Mouse (Mus musculus): Measurements from ENCODE around the gene Ift172. TPM values are rescaled to one million over a fixed set of nuclear protein-coding genes. Genes with fewer than 3 reads are reported as not detected.

Gene Ift172
- total RNA-seq, 2 experiments from 2014 or later: 11.1 to 20.8 TPM

DNA sequence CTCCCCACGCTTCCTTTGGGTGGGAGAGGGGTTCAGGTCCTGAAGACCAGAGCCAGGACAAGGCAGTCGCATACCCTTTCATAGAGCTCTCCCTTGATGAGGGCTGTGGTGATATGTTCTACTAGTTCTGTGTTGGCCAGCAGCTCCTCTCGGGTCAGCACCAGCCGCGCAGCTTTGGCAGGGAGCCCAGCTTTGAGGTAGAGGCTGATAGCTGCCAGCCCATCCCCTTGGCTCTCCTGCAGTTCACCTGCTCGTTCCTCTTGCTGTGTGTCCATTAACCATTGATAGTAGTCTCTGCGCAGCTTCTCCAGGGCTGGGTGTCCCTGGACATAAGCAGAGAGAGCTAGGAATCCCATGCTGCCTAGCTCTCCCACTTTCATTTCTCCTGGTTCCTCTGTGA, 24.8 kb downstream of the Ift172 start:
- ATAC-seq (replicated peaks; ENCODE audit: poor library complexity): no peak

- no peak for ATAC-seq (replicated peaks; ENCODE audit: poor library complexity)
Observed at GRCm38 (mm10) chr5:31257616-31258015, 33.3 kb downstream of the Ift172 start.

- no peak for ATAC-seq (replicated peaks; ENCODE audit: poor library complexity)
Observed at GRCm38 (mm10) chr5:31255971-31256370, 34.9 kb downstream of the Ift172 start.

DNA sequence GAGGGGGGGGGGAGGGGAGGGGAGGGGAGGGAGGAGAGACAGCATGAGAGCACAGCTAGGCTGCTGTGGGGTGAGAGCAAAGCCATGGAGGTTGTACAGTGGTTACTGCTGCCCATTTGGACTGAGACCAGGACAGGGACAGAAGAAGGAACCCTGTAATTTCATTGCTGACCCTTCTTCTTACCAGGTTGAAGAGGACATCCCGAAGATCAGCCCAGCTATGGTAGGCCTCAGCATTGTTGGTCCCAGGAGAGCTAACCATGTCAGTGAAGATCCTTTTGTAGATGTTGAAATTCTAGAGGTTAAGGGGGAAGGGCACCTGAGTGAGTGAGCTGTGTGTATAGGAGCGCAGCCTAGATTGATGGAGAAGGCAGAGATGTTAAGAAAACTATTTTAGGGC, 35.5 kb downstream of the Ift172 start:
- ATAC-seq (replicated peaks; ENCODE audit: poor library complexity): no peak

DNA sequence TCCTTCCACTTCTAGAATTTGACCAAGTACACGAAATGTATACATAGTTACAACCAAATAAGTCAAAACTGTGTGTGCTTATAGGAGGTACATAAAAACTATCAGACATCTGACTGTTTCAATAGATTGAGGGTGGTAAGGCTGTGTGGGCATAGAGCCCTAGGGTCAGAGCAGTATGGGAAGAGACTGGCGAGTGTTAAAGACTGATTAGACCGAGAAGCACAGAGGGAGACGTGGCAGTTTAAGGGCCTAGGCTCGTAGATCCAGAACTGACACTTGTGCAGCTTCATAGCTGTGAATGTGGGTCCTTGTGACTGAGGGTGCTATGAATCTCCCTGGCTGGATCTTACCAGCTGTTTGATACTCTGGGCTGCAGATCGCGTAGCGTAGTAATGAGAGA, 36.0 kb downstream of the Ift172 start:
- ATAC-seq (replicated peaks; ENCODE audit: poor library complexity): peak; percentile 69

- peak; percentile 43; the same call in 1 of the 2 replicates for ATAC-seq (replicated peaks; ENCODE audit: poor library complexity)
Observed at GRCm38 (mm10) chr5:31254452-31254851, 36.5 kb downstream of the Ift172 start.

DNA sequence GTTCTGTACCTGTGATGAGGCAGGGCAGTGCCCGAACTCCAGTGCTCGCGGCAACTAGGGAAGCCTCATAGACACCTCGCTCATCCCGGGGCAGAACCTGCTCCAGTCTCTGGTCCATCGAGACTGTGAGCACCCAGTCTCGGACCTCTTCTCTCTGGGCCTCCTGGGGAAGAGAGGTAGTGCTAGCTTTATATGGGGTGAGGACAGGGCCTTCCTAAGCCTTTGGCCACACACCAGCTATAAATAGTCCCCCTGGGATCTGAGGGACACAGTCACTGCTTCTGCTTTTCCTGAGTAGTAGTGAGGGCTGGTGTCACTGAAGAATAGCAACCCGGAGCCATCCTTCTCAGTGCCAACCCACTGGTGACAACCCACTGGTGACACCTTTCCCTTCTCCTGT, 37.1 kb downstream of the Ift172 start:
- ATAC-seq (replicated peaks; ENCODE audit: poor library complexity): no peak

DNA sequence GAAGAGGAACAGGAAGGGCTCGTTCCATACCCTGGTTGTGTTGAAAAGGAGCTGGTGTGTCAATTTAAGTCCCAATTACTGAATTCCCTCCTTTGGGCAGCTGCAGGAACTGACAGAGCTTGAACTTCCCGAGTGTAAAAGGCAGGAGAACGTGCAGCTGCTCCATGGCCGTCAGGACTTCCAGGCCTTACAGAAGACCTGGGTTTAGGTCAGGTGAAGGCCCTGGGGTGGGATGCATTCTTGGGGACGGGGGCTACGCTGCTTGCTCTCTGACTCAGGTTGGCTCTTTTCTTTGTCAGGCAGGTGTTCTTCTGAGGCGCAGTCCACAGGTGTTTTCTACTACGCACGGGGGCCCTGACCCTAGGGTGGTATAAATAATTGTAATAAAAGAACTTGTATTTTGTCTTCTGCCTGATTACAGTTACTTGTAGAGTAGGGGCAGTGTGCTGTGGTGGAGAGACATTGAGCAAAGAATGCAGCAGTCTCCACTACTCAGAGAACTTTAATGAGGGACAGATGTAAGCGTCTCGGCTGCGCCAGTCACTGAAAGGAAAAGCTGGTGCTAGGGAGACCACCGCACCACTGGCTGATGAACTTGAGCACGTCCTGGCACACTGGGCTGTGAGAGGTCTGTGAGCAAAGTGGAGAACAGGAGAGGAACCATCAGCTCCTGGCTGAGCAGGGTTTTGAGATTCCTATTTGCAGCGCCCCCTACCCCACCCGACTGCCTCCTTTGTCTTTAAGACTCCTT, 37.9 kb downstream of the Ift172 start:
- no peak for ATAC-seq (replicated peaks; ENCODE audit: poor library complexity)

- no peak for ATAC-seq (replicated peaks; ENCODE audit: poor library complexity)
Observed at GRCm38 (mm10) chr5:31252151-31252550, 38.8 kb downstream of the Ift172 start.

DNA sequence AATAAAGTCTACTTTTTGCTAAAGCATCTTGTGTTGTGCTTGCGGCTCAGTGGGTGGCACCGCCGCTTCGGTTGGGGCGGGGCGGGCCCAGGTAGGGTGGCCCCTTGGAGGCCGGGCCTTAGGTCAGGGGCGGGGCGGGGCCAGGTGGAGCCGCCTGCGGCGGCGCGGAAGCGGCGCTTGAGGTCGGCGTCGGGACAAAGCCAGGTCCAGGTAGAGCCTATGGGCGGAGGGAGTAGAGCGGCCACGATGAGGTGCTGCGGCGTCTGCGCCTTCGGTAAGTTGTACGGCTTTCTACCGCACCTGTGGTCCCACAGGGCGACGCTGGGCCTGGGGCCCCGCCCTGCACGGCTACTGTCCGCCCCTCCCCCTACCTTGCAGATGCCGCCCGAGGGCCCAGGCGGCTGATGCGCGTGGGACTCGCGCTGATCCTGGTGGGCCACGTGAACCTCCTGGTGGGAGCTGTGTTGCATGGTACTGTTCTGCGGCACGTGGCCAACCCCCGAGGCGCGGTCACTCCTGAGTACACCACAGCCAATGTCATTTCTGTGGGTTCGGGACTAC, 39.3 kb downstream of the Ift172 start, which contains the start of gene Krtcap3:
Gene Krtcap3, plus strand, starts transcription at position 151 of the 561 bp plus-strand sequence.
- peak; percentile 17; the same call in 1 of the 2 replicates for ATAC-seq (replicated peaks; ENCODE audit: poor library complexity)

DNA sequence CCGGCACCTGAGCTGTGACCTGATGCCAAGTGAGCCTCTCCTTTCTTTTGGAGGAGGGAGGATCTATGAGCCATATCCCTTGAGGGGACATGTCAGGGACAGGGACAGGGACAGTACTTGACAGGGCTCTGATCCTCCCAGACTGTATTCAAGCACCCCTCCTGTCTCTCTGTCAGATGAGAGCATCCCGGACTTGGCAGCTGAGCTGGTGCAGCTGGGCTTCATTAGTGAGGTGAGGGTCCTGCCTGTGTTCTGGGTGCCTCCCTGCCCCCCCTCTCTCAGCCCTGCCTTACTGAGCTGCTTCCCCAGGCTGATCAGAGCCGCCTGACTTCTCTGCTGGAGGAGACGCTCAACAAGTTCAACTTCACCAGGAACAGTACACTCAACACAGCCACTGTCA, 40.2 kb downstream of the Ift172 start:
- ATAC-seq (replicated peaks; ENCODE audit: poor library complexity): no peak

DNA sequence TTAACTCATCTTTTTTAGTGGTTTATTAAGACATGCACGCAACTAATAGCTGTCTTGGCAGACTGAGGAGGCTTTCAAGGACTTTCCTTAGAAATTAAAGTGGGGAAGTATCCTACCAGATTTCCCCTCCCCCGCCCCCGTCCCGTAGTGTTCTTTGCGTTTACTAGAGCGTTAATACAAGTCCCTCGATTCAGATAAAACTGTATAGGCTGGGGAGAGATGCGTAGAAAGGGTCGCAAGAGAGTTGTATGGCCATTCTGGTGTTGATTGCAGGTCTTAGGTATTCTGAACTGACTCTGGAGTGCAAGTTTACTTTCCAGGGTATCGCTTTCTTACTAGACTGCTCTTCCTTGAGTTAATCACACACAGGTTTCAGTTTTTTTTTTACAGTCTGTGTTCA, 48.7 kb downstream of the Ift172 start:
- no peak for ATAC-seq (replicated peaks; ENCODE audit: poor library complexity)

DNA sequence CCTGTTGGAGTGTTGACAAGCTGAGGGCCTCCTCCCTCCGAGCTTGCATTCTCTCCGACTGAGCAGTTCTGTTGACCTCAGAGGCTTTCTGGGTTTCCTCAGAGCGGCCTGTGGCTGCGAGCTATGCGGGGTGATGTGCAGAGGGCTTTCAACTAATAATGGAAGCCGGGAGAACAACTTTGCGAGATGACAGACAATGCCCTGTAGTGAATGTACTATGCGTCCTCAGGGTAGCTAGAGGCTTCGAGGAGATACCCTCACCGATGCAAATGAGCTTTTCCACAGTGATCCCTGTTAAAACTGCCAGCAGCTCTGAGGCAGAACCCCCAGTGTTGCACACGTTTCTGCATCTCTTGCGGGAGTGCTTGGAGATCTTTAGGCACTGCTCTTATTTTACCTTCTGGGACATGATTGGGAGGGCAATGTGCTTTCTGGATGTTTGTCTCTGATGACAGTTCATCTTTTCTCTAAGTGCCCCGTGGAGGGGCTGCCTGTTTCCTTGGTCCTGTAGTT, 49.3 kb downstream of the Ift172 start:
- peak; percentile 10; the same call in 1 of the 2 replicates for ATAC-seq (replicated peaks; ENCODE audit: poor library complexity)

DNA sequence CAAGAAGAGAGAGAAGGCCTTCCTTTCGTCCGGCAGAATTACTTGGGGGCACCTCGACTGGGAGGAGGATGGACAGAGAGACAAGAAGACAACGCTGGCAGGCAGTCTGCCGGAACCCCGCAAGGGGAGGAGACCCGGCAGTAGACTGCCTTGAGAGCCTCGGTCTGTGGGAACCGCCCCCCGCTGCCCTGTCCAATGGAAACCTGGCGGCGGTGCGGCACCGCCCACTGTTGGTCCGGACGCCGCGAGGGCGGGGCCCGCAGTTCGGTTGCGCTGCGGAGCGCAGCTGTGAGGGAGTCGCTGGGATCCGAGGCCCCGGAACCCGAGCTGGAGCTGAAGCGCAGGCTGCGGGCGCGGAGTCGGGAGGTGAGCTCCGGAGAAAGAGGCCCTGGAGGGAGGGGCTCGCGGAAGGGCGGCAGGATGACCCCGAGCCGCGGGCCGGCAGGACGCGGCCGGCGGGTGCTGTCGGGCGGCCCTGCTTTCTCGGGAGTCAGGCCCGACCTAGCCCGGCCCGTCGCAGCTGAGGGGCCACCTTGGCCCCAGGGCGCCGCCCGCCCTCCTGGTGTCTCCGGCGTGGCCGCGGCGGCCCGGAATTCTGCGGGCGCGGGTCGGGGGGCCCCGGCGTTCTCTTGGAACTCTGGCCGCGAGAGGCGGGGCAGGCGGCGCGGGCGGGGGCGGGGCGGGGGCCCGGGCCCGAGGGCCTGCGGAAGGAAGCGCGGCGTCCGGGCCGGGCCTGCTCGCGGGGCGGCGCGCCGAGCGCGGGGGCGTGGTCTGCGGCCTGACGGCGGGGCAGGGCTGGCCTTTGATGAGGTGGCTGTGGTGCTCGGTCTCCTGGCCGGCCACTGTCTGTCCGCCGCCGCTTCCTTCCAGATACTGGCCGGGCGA, 50.0 kb downstream of the Ift172 start, which contains the start of the genes Nrbp1 and Gm9970:
Gene Nrbp1, plus strand, starts transcription at position 228 of the 885 bp plus-strand sequence.
Gene Gm9970, minus strand, starts transcription at position 596 of the 885 bp plus-strand sequence.
- ATAC-seq (replicated peaks; ENCODE audit: poor library complexity): peak; percentile 98

- ATAC-seq (replicated peaks; ENCODE audit: poor library complexity): no peak
Observed at GRCm38 (mm10) chr5:31226641-31227040, 64.3 kb downstream of the Ift172 start.

DNA sequence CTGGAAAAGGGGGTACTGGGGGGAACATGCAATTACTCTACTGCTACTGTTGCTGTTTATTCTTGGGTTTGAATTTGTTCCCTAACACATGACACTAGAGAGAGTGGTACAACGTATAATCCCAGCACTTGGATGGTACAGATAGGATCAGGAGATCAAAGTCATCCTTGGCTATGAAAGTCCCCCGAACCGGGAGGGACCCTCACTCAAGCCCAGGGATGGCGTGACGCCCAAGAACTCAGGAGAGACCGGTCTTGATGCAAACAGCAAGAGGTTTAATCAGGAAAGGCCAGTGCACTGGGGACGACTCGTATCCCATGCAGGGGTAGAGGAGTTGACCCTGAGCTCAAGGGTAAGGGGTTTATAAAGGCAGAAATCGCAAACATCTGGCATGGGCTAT, 68.2 kb downstream of the Ift172 start:
- ATAC-seq (replicated peaks; ENCODE audit: poor library complexity): no peak

GRCm38 (mm10) chr5:31221304-31221945, 69.5 kb downstream of the Ift172 start:
- ATAC-seq (replicated peaks; ENCODE audit: poor library complexity): peak; percentile 40

GRCm38 (mm10) chr5:31220448-31221303, 70.2 kb downstream of the Ift172 start, which contains the start of gene Ppm1g:
Gene Ppm1g, minus strand, starts transcription at chr5:31220687.
- peak; percentile 89 for ATAC-seq (replicated peaks; ENCODE audit: poor library complexity)

- ATAC-seq (replicated peaks; ENCODE audit: poor library complexity): peak; percentile 7; the same call in 1 of the 2 replicates
Observed at GRCm38 (mm10) chr5:31219911-31220447, 70.9 kb downstream of the Ift172 start.

All from megakaryocyte progenitor cell, adult 5-6 weeks (primary cell).